21 mouse cellular contexts compared by ENCODE assay signal in the genomic region with DNA sequence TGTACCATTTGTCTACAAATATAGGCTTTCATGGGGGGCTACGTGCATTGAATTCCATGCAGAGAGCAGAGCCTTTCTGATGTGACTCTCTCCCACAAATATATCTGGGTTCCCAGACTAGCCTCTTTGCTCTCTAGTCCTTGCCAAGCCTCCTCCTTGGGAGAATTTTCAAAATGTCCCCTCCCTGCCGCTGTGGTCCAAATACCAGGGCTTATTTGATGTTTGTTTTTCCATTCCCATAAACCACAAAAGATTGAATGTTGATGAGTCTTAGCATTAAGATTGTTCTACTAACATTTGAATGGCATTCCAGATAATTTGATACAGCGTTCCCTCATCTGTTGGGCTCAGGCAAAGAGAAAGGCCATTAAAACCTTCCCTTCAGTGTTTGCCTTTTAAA.
DNase-seq lines count a peak whose midpoint lies in the region; TF ChIP-seq lines count a peak whose summit lies in the region.
"Had no signal": no experiment of that assay in that cellular context is flagged by ENCODE, and none has a peak within 500 bp of the region (broad histone marks: within the 10 kb centered on the region; RNA-seq: fewer than 3 reads in every experiment).

No protein-coding gene starts in this region.

- H3K4me1 ChIP-seq in embryonic fibroblast, embryonic 13.5 days (ENCODE audit: control insufficient read depth, insufficient read depth, low read length): peaks cover 11% of the 10 kb centered on the region; the same call in 1 of the 2 replicates
- no peaks in the 10 kb centered on the region for H3K4me1 ChIP-seq in midbrain, embryonic 10.5 days
- H3K4me1 ChIP-seq: forebrain, embryonic 13.5 days; forebrain, embryonic 15.5 days had no signal

- no peak overlapping the region for H3K4me3 ChIP-seq in embryonic fibroblast, embryonic 13.5 days (ENCODE audit: insufficient read depth, low read length)
- no peak overlapping the region for H3K4me3 ChIP-seq in midbrain, embryonic 10.5 days
- H3K4me3 ChIP-seq: embryonic facial prominence, embryonic 13.5 days; erythroblast, embryonic 14.5 days; forebrain, embryonic 13.5 days; forebrain, embryonic 15.5 days; gastrocnemius, adult 2 months had no signal

- no peaks in the 10 kb centered on the region for H3K27me3 ChIP-seq in midbrain, embryonic 10.5 days (ENCODE audit: low read depth, poor library complexity, severe bottlenecking)
- H3K27me3 ChIP-seq: embryonic facial prominence, embryonic 13.5 days; forebrain, embryonic 13.5 days; forebrain, embryonic 15.5 days had no signal

- TF ChIP-seq CTCF in embryonic fibroblast, embryonic 13.5 days (IDR thresholded peaks at IDR 0.05; ENCODE audit: borderline replicate concordance, insufficient read depth, low read length): no peak

- no peaks in the 10 kb centered on the region for H3K9me3 ChIP-seq in midbrain, embryonic 10.5 days (replicated peaks)
- H3K9me3 ChIP-seq: embryonic facial prominence, embryonic 13.5 days; forebrain, embryonic 13.5 days; forebrain, embryonic 15.5 days had no signal

- peak overlapping the region; percentile 97 for H3K27ac ChIP-seq in embryonic fibroblast, embryonic 13.5 days (ENCODE audit: insufficient read depth, low read length)
- H3K27ac ChIP-seq in midbrain, embryonic 10.5 days (replicated peaks): no peak overlapping the region
- H3K27ac ChIP-seq: embryonic facial prominence, embryonic 13.5 days; forebrain, embryonic 13.5 days; forebrain, embryonic 15.5 days; gastrocnemius, adult 2 months had no signal

- WGBS in midbrain, embryonic 10.5 days: 93% methylated on average over 3 of the region's 3 CpGs

- TF ChIP-seq POLR2A in embryonic fibroblast, embryonic 13.5 days (IDR thresholded peaks at IDR 0.05; ENCODE audit: low read depth, low read length): no peak

- H3K36me3 ChIP-seq in midbrain, embryonic 10.5 days: no peaks in the 10 kb centered on the region
- H3K36me3 ChIP-seq: embryonic facial prominence, embryonic 13.5 days; forebrain, embryonic 15.5 days had no signal

- DNase-seq in 3134 (ENCODE audit: extremely low read depth, insufficient read length, low spot score) (peak; percentile 29), 3T3-L1 (ENCODE audit: low read depth, low spot score) (peak; percentile 81), NIH3T3 (ENCODE audit: low read depth) (peak; percentile 18)
- DNase-seq in left cerebral cortex, adult 9 months (ENCODE audit: low spot score in 2 of 2): no peak
- DNase-seq in cerebellum, adult 8-10 months: no peak
- DNase-seq in heart, adult 11 months: no peak
- DNase-seq in midbrain, embryonic 10.5 days (ENCODE audit: low spot score): no peak
- DNase-seq: adrenal gland, adult 2 months; adrenal gland, postnatal 10 days; adrenal gland, postnatal 25 days; cerebellum, adult 11 months; cerebellum, adult 18-20 months; cerebellum, adult 9-10 months; cerebellum, postnatal 10 days; cerebellum, postnatal 25 days; gastrocnemius, adult 2 months had no signal

Comparison
In these comparisons a context has a peak if more than half of its experiments do, and no peak if none do; other contexts are left out.
1. DNase-seq: peak in 3134 (single experiment), 3T3-L1 (single experiment) and NIH3T3 (single experiment); none in left cerebral cortex, adult 9 months (0 of 2), cerebellum, adult 8-10 months (single experiment), heart, adult 11 months (single experiment) and midbrain, embryonic 10.5 days (single experiment).